Mouse (Mus musculus): ENCODE data around the gene Mpeg1.

DNA sequence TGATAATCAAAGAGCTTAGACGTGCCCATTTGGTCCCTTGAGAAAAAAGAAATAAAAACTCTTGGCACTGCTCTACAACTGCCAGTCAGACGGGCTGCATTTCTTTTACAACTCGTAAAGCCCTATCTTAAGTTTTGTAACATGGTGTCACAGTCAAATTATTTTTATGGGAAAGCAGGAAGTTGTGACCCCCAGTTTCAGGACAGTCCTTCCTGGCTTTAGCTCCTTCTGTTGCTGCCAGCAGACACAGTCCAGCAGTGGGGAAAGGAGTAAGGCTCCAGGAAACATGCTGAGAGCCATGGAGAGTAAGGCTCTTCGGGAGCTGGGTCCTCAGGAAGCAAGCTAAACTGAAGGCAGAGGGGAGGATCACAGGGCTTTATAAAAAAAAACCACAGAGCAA lies 23.2 kb downstream of the Mpeg1 start:
- TF ChIP-seq POLR2A (IDR thresholded peaks at IDR 0.05; ENCODE audit: insufficient read depth, low read length) (no peak), CTCF (IDR thresholded peaks at IDR 0.05; ENCODE audit: low read depth, low read length) (no peak)
